Mouse (Mus musculus) hindbrain, embryonic 12.5 days (tissue): ENCODE results near the gene Gpank1. TPM values are rescaled to one million over a fixed set of nuclear protein-coding genes. Genes with fewer than 3 reads are reported as not detected.

Experiments used
- ATAC-seq: fragments of 200-750 bp; cut with Nextera tagmentation; 2 replicates; pipeline ENCODE4 v1.8.0; 2017; ENCODE audit warnings: moderate TSS enrichment; ENCODE audit not compliant: low FRiP score
- H3K27ac ChIP-seq: fragments of 300-500 bp; sonication (generic); 2 replicates; pipeline ENCODE4 v1.5.1; 2016; ENCODE audit warnings: mild to moderate bottlenecking
- H3K27me3 ChIP-seq: fragments of 300-500 bp; sonication (generic); 2 replicates; pipeline ENCODE4 v1.6.1; 2016; ENCODE audit warnings: mild to moderate bottlenecking
- H3K36me3 ChIP-seq: fragments of 300-500 bp; sonication (generic); 2 replicates; pipeline ENCODE4 v1.6.1; 2016; ENCODE audit warnings: mild to moderate bottlenecking
- H3K4me1 ChIP-seq: fragments of 300-500 bp; sonication (generic); 2 replicates; pipeline ENCODE4 v1.6.1; 2016
- H3K4me2 ChIP-seq: fragments of 300-500 bp; sonication (generic); replicated peaks from 2 replicates; pipeline ENCODE4 v1.6.1; 2016; ENCODE audit warnings: mild to moderate bottlenecking
- H3K4me3 ChIP-seq: fragments of 300-500 bp; sonication (generic); 2 replicates; pipeline ENCODE4 v1.5.1; 2016; ENCODE audit warnings: mild to moderate bottlenecking
- H3K9ac ChIP-seq: fragments of 300-500 bp; sonication (generic); 2 replicates; pipeline ENCODE4 v1.6.1; 2016; ENCODE audit warnings: mild to moderate bottlenecking, moderate library complexity
- H3K9me3 ChIP-seq: fragments of 300-500 bp; sonication (generic); replicated peaks from 2 replicates; pipeline ENCODE4 v1.6.1; 2016; ENCODE audit warnings: mild to moderate bottlenecking
- WGBS: fragments of 180-500 bp; shearing (Covaris S2); methylation state at CpG from one replicate; pipeline ENCODE4 v1.1.7; 2016; 5-methylcytosine and 5-hydroxymethylcytosine counted together
- polyA plus RNA-seq: library from polyadenylated mRNA; unstranded; fragments of >200 nt; fragmentation: Nextera tagmentation; extraction: Ambion mirVana; gene quantifications from 2 replicates; pipeline ENCODE4 v1.2.1, GENCODE M21; 2016

Gpank1 gene
- polyA plus RNA-seq, 1 experiment from 2014 or later = 19.8 TPM

- no peak overlapping the region for H3K4me3 ChIP-seq
- no peaks in the 10 kb centered on the region for H3K27me3 ChIP-seq
- H3K4me2 ChIP-seq = no peak overlapping the region
- H3K4me1 ChIP-seq = peaks cover 4% of the 10 kb centered on the region
- peaks cover 100% of the 10 kb centered on the region for H3K36me3 ChIP-seq
- no peak overlapping the region for H3K27ac ChIP-seq
- ATAC-seq = no peak
- no peaks in the 10 kb centered on the region for H3K9me3 ChIP-seq
- 91% methylated on average over 33 of the region's 33 CpGs for WGBS
- no peak overlapping the region for H3K9ac ChIP-seq
These were observed 35.4 kb downstream of the Gpank1 start for GRCm38 (mm10) chr17:35156461-35157200.

GRCm38 (mm10) chr17:35157254-35157653 is 36.0 kb downstream of the Gpank1 start:
- H3K27me3 ChIP-seq = no peaks in the 10 kb centered on the region
- no peak overlapping the region for H3K4me3 ChIP-seq
- 93% methylated on average over 8 of the region's 8 CpGs for WGBS

GRCm38 (mm10) chr17:35157661-35158175 is 36.5 kb downstream of the Gpank1 start:
- Histone ChIP-seq H3K4me2 (no peak overlapping the region), H3K27me3 (no peaks in the 10 kb centered on the region), H3K9ac (no peak overlapping the region), H3K27ac (no peak overlapping the region), H3K36me3 (peaks cover 94% of the 10 kb centered on the region), H3K9me3 (no peaks in the 10 kb centered on the region), H3K4me1 (peaks cover 15% of the 10 kb centered on the region), H3K4me3 (no peak overlapping the region)
- ATAC-seq = no peak
- WGBS = 91% methylated on average over 8 of the region's 8 CpGs

More at GRCm38 (mm10) chr17:35157254-35157653, 36.0 kb downstream of the Gpank1 start:
- Histone ChIP-seq H3K4me2 (no peak overlapping the region), H3K9me3 (no peaks in the 10 kb centered on the region), H3K9ac (no peak overlapping the region), H3K36me3 (peaks cover 99% of the 10 kb centered on the region), H3K27ac (no peak overlapping the region), H3K4me1 (peaks cover 11% of the 10 kb centered on the region)
- ATAC-seq = no peak

GRCm38 (mm10) chr17:35158850-35159593 is 37.8 kb downstream of the Gpank1 start:
- Histone ChIP-seq H3K36me3 (peaks cover 81% of the 10 kb centered on the region), H3K27ac (no peak overlapping the region), H3K4me2 (no peak overlapping the region), H3K27me3 (no peaks in the 10 kb centered on the region), H3K9ac (no peak overlapping the region), H3K9me3 (no peaks in the 10 kb centered on the region), H3K4me1 (peaks cover 24% of the 10 kb centered on the region), H3K4me3 (no peak overlapping the region)
- ATAC-seq = no peak
- 95% methylated on average over 16 of the region's 16 CpGs for WGBS

GRCm38 (mm10) chr17:35159638-35160037 is 38.4 kb downstream of the Gpank1 start:
- Histone ChIP-seq H3K9me3 (no peaks in the 10 kb centered on the region), H3K27ac (no peak overlapping the region), H3K4me2 (no peak overlapping the region), H3K9ac (no peak overlapping the region), H3K4me1 (peaks cover 24% of the 10 kb centered on the region), H3K27me3 (no peaks in the 10 kb centered on the region), H3K4me3 (no peak overlapping the region), H3K36me3 (peaks cover 75% of the 10 kb centered on the region)
- 84% methylated on average over 7 of the region's 7 CpGs for WGBS
- ATAC-seq = no peak

- no peak for ATAC-seq
- no peaks in the 10 kb centered on the region for H3K9me3 ChIP-seq
- peaks cover 31% of the 10 kb centered on the region for H3K4me1 ChIP-seq
- H3K27ac ChIP-seq = no peak overlapping the region
- 84% methylated on average over 11 of the region's 11 CpGs for WGBS
- peaks cover 57% of the 10 kb centered on the region for H3K36me3 ChIP-seq
- H3K4me2 ChIP-seq = no peak overlapping the region
- H3K27me3 ChIP-seq = no peaks in the 10 kb centered on the region
- no peak overlapping the region for H3K9ac ChIP-seq
- no peak overlapping the region for H3K4me3 ChIP-seq
These were observed 40.2 kb downstream of the Gpank1 start for GRCm38 (mm10) chr17:35161421-35161820.

- Histone ChIP-seq H3K27me3 (no peaks in the 10 kb centered on the region), H3K4me2 (peak overlapping the region; percentile 93), H3K36me3 (peaks cover 50% of the 10 kb centered on the region), H3K27ac (no peak overlapping the region), H3K9me3 (no peaks in the 10 kb centered on the region), H3K4me3 (peak overlapping the region; percentile 99), H3K4me1 (peaks cover 33% of the 10 kb centered on the region), H3K9ac (peak overlapping the region; percentile 100; the same call in 1 of the 2 replicates)
- ATAC-seq = no peak
- 77% methylated on average over 14 of the region's 14 CpGs for WGBS
These were observed 40.9 kb downstream of the Gpank1 start for GRCm38 (mm10) chr17:35162121-35162520.

- Histone ChIP-seq H3K4me2 (peak overlapping the region; percentile 93), H3K27me3 (no peaks in the 10 kb centered on the region), H3K9me3 (no peaks in the 10 kb centered on the region), H3K4me3 (peak overlapping the region; percentile 99), H3K36me3 (peaks cover 44% of the 10 kb centered on the region), H3K9ac (peak overlapping the region; percentile 100), H3K27ac (peak overlapping the region; percentile 12; the same call in 1 of the 2 replicates), H3K4me1 (peaks cover 33% of the 10 kb centered on the region)
- WGBS = 57% methylated on average over 12 of the region's 12 CpGs
- ATAC-seq = no peak
These were observed 41.5 kb downstream of the Gpank1 start for GRCm38 (mm10) chr17:35162730-35163129.

GRCm38 (mm10) chr17:35163326-35164081 is 42.2 kb downstream of the Gpank1 start:
- no peak for ATAC-seq
- Histone ChIP-seq H3K9me3 (no peaks in the 10 kb centered on the region), H3K36me3 (peaks cover 36% of the 10 kb centered on the region), H3K27ac (peak overlapping the region; percentile 98), H3K9ac (peak overlapping the region; percentile 100), H3K4me2 (peak overlapping the region; percentile 93), H3K4me1 (peaks cover 33% of the 10 kb centered on the region), H3K27me3 (no peaks in the 10 kb centered on the region), H3K4me3 (peak overlapping the region; percentile 99)
- WGBS = 16% methylated on average over 8 of the region's 8 CpGs

GRCm38 (mm10) chr17:35164218-35164567 is 42.9 kb downstream of the Gpank1 start:
- Histone ChIP-seq H3K4me2 (peak overlapping the region; percentile 93), H3K9me3 (no peaks in the 10 kb centered on the region), H3K9ac (peak overlapping the region; percentile 100), H3K36me3 (peaks cover 29% of the 10 kb centered on the region), H3K27ac (peak overlapping the region; percentile 98), H3K4me3 (peak overlapping the region; percentile 99), H3K4me1 (peaks cover 33% of the 10 kb centered on the region), H3K27me3 (no peaks in the 10 kb centered on the region)
- under 1% methylated on average over 24 of the region's 28 CpGs for WGBS
- ATAC-seq = no peak

GRCm38 (mm10) chr17:35164568-35165450 is 43.6 kb downstream of the Gpank1 start, which contains the start of gene Prrc2a:
Gene Prrc2a (minus strand): TSS chr17:35164897.
- peak within 1 kb of the TSS; percentile 100 for H3K9ac ChIP-seq
- H3K27ac ChIP-seq = peak within 1 kb of the TSS; percentile 98
- peak within 1 kb of the TSS; percentile 93 for H3K4me2 ChIP-seq
- H3K9me3 ChIP-seq = no peaks in the 10 kb centered on the region
- 1% methylated on average over 67 of the region's 89 CpGs for WGBS
- peak; percentile 95 for ATAC-seq
- H3K36me3 ChIP-seq = peaks cover 23% of the 10 kb centered on the region
- H3K27me3 ChIP-seq = no peaks in the 10 kb centered on the region
- peak within 1 kb of the TSS; percentile 99 for H3K4me3 ChIP-seq
- peaks cover 33% of the 10 kb centered on the region for H3K4me1 ChIP-seq
